Mouse (Mus musculus) gastrocnemius, adult 2 months (tissue): Measurements from ENCODE around the gene Exoc6. TPM values are rescaled to one million over a fixed set of nuclear protein-coding genes. Genes with fewer than 3 reads are reported as not detected.
A peak's percentile ranks its signal among the peaks of the same experiment; 100 is the strongest.
"Not testable (repeated sequence)": the region's sequence is repeated elsewhere in the genome, so short reads cannot be mapped to it uniquely, and the experiment has no call there.

Source experiments
- DNase-seq: peaks from one replicate; pipeline ENCODE4 v3.0.0; 2022
- H3K27ac ChIP-seq: fragments of 200-600 bp; 2 replicates; pipeline ENCODE4 v1.8.1; 2022; ENCODE audit warnings: mild to moderate bottlenecking
- H3K4me3 ChIP-seq: fragments of 200-600 bp; 2 replicates; pipeline ENCODE4 v1.8.1; 2022; ENCODE audit warnings: mild to moderate bottlenecking, moderate library complexity
- CTCF ChIP-seq: fragments of 200-600 bp; IDR thresholded peaks from 2 replicates; pipeline ENCODE4 v1.8.1; 2022; ENCODE audit warnings: antibody characterized with exemption, mild to moderate bottlenecking, moderate library complexity
- intact Hi-C: fragments of 180-260 bp; cut with DNase I; formaldehyde crosslinking; loops from one replicate; pipeline ENCODE4 v1.15.1; 2025
- long read RNA-seq, 2 experiments: library from polyadenylated mRNA; stranded (forward); transcript quantifications; one replicate each; pipeline ENCODE4 v2.0.0; 2021
- total RNA-seq, 2 experiments: library from RNA; stranded (reverse); gene quantifications; 2 replicates each; pipeline ENCODE4 v1.2.3; 2021

Gene Exoc6
- total RNA-seq, result 10 to 100 TPM; 51.3 to 67.3 TPM
- long read RNA-seq, experiment 1, transcript Exoc6-201 (22 exons, 3,543 nt), result major isoform, 93 of 192 reads
- long read RNA-seq, experiment 1, partial matches to known transcripts, result 3 of 192 reads
- long read RNA-seq, experiment 1, other reads (novel, unspliced or antisense), result 96 of 192 reads
- long read RNA-seq, experiment 2, transcript Exoc6-201 (22 exons, 3,543 nt), result major isoform, 106 of 157 reads
- long read RNA-seq, experiment 2, partial matches to known transcripts, result 8 of 157 reads
- long read RNA-seq, experiment 2, other reads (novel, unspliced or antisense), result 43 of 157 reads

GRCm38 (mm10) chr19:37550101-37551039 is at the start of gene Exoc6:
Gene Exoc6 (plus strand): TSS chr19:37550418.
- peak; percentile 40 for TF ChIP-seq CTCF
- H3K27ac ChIP-seq, result peak within 1 kb of the TSS; percentile 99
- peak; percentile 88 for DNase-seq
- peak within 1 kb of the TSS; percentile 78 for H3K4me3 ChIP-seq
- intact Hi-C loops, result no loop called here

GRCm38 (mm10) chr19:37502996-37503395 is 47.2 kb upstream of the Exoc6 start:
- intact Hi-C loops, result no loop called here
- no peak for DNase-seq
- Histone ChIP-seq H3K4me3 (no peak overlapping the region), H3K27ac (no peak overlapping the region)
- no peak for TF ChIP-seq CTCF

- intact Hi-C loops, result no loop called here
- no peak overlapping the region for H3K27ac ChIP-seq
- DNase-seq, result no peak
- no peak for TF ChIP-seq CTCF
- 0 out of 2 replicates have a peak overlapping the region, but pooled peaks have one; percentile 3 for H3K4me3 ChIP-seq
These were observed 44.2 kb upstream of the Exoc6 start for GRCm38 (mm10) chr19:37506066-37506465.

GRCm38 (mm10) chr19:37506614-37507013 is 43.6 kb upstream of the Exoc6 start:
- H3K4me3 ChIP-seq, result 0 out of 2 replicates have a peak overlapping the region, but pooled peaks have one; percentile 3
- TF ChIP-seq CTCF, result no peak
- intact Hi-C loops, result no loop called here
- no peak for DNase-seq
- H3K27ac ChIP-seq, result no peak overlapping the region

GRCm38 (mm10) chr19:37509725-37510124 is 40.5 kb upstream of the Exoc6 start:
- Histone ChIP-seq H3K27ac (no peak overlapping the region), H3K4me3 (no peak overlapping the region)
- TF ChIP-seq CTCF, result peak; percentile 81
- peak; percentile 79 for DNase-seq
- intact Hi-C loops, result loop anchor here (10.0 kb wide), 1 partner anchor 55 kb away; no protein-coding TSS in a partner anchor

GRCm38 (mm10) chr19:37514811-37515292 is 35.4 kb upstream of the Exoc6 start:
- DNase-seq, result no peak
- intact Hi-C loops, result loop anchor here (10.0 kb wide), 1 partner anchor 50 kb away; no protein-coding TSS in a partner anchor
- no peak for TF ChIP-seq CTCF
- H3K27ac ChIP-seq, result no peak overlapping the region
- H3K4me3 ChIP-seq, result no peak overlapping the region

- no peak overlapping the region for H3K27ac ChIP-seq
- no peak overlapping the region for H3K4me3 ChIP-seq
- TF ChIP-seq CTCF, result no peak
- intact Hi-C loops, result loop anchor here (10.0 kb wide), 1 partner anchor 47 kb away; no protein-coding TSS in a partner anchor
- DNase-seq, result no peak
These were observed 32.8 kb upstream of the Exoc6 start for GRCm38 (mm10) chr19:37517419-37517818.

GRCm38 (mm10) chr19:37520740-37521433 is 29.3 kb upstream of the Exoc6 start:
- intact Hi-C loops, result no loop called here
- no peak for DNase-seq
- Histone ChIP-seq H3K27ac (no peak overlapping the region), H3K4me3 (no peak overlapping the region)
- no peak for TF ChIP-seq CTCF

GRCm38 (mm10) chr19:37521434-37521781 is 28.8 kb upstream of the Exoc6 start:
- intact Hi-C loops, result no loop called here
- TF ChIP-seq CTCF, result no peak

GRCm38 (mm10) chr19:37523280-37524062 is 26.7 kb upstream of the Exoc6 start:
- DNase-seq, result no peak
- TF ChIP-seq CTCF, result no peak
- no peak overlapping the region for H3K27ac ChIP-seq
- no peak overlapping the region for H3K4me3 ChIP-seq
- intact Hi-C loops, result no loop called here

More at GRCm38 (mm10) chr19:37521434-37521781, 28.8 kb upstream of the Exoc6 start:
- DNase-seq, result no peak
- Histone ChIP-seq H3K4me3 (no peak overlapping the region), H3K27ac (no peak overlapping the region)

- Histone ChIP-seq H3K4me3 (no peak overlapping the region), H3K27ac (no peak overlapping the region)
- TF ChIP-seq CTCF, result no peak
- no peak for DNase-seq
- intact Hi-C loops, result no loop called here
These were observed 24.3 kb upstream of the Exoc6 start for GRCm38 (mm10) chr19:37525925-37526324.

GRCm38 (mm10) chr19:37526768-37527167 is 23.4 kb upstream of the Exoc6 start:
- no peak for TF ChIP-seq CTCF
- intact Hi-C loops, result no loop called here
- Histone ChIP-seq H3K4me3 (no peak overlapping the region), H3K27ac (no peak overlapping the region)
- DNase-seq, result no peak

GRCm38 (mm10) chr19:37527736-37528135 is 22.5 kb upstream of the Exoc6 start:
- intact Hi-C loops, DNase-seq, H3K27ac ChIP-seq, H3K4me3 ChIP-seq: not testable (repeated sequence)
